Mouse (Mus musculus) CH12.LX (cell line): ENCODE measurements around the gene Klhl36. TPM values are rescaled to one million over a fixed set of nuclear protein-coding genes. Genes with fewer than 3 reads are reported as not detected.

Experiments
- DNase-seq: peaks from one replicate; pipeline ENCODE4 v3.0.0-alpha.2; 2013; ENCODE audit errors: extremely low read depth
- H3K27ac ChIP-seq: 2 replicates; pipeline ENCODE4 v1.5.1; 2012; ENCODE audit warnings: low read depth, mild to moderate bottlenecking, control low read depth, moderate library complexity; ENCODE audit not compliant: insufficient read depth
- H3K27me3 ChIP-seq: replicated peaks from 2 replicates; pipeline ENCODE3; 2012; ENCODE audit warnings: inconsistent platforms
- H3K36me3 ChIP-seq, 2 experiments: replicated peaks in 1 of 2; 2 replicates each; pipeline versions ENCODE3 to v1.6.1; 2012; ENCODE audit warnings: inconsistent platforms in 1 of 2, low read length in 1 of 2, mild to moderate bottlenecking in 1 of 2, mixed read lengths in 1 of 2, moderate library complexity in 1 of 2; ENCODE audit not compliant: control insufficient read depth in 1 of 2, insufficient read depth in 1 of 2
- H3K4me1 ChIP-seq, 2 experiments: 2 replicates each; pipeline ENCODE4 v1.6.1; 2012; ENCODE audit warnings: inconsistent platforms in 1 of 2, moderate library complexity in 1 of 2; ENCODE audit not compliant: insufficient read depth in 2 of 2, control insufficient read depth in 1 of 2
- H3K4me2 ChIP-seq: 2 replicates; pipeline ENCODE4 v1.6.1; 2012; ENCODE audit warnings: low read depth, mild to moderate bottlenecking, control low read depth; ENCODE audit not compliant: poor library complexity, insufficient read depth, severe bottlenecking
- H3K4me3 ChIP-seq, 3 experiments: fragments of 150-350 bp in 1 of 3; sonication (generic) in 1 of 3; replicated peaks in 1 of 3; 2 replicates each; pipeline versions ENCODE3 to v1.5.1; 2011 to 2012; ENCODE audit warnings: low read depth in 2 of 3, low read length in 2 of 3, mild to moderate bottlenecking in 2 of 3, moderate library complexity in 2 of 3, control low read depth in 1 of 3, improper control_type of control experiment in 1 of 3, inconsistent platforms in 1 of 3, mixed read lengths in 1 of 3; ENCODE audit not compliant: poor library complexity in 1 of 3
- H3K79me2 ChIP-seq: replicated peaks from 2 replicates; pipeline ENCODE4 v1.6.1; 2012; ENCODE audit warnings: mild to moderate bottlenecking, moderate library complexity; ENCODE audit not compliant: control insufficient read depth, poor library complexity, insufficient read depth, severe bottlenecking; ENCODE audit errors: extremely low read depth
- H3K9ac ChIP-seq: 2 replicates; pipeline ENCODE4 v1.6.1; 2012; ENCODE audit warnings: low read depth, mild to moderate bottlenecking, control low read depth, moderate library complexity; ENCODE audit not compliant: insufficient read depth
- H3K9me3 ChIP-seq: replicated peaks from 2 replicates; pipeline ENCODE3; 2012; ENCODE audit warnings: low read length, inconsistent platforms, mixed read lengths
- BHLHE40 ChIP-seq: IDR thresholded peaks from 2 replicates; pipeline ENCODE4 v1.6.1; 2011; ENCODE audit warnings: mild to moderate bottlenecking, low read depth, low read length, improper control_type of control experiment
- CHD1 ChIP-seq: IDR thresholded peaks from 2 replicates; pipeline ENCODE4 v1.6.1; 2012; ENCODE audit warnings: low read depth, low read length, improper control_type of control experiment, inconsistent platforms
- CHD2 ChIP-seq: IDR thresholded peaks from 2 replicates; pipeline ENCODE4 v1.6.1; 2011; ENCODE audit warnings: low read length, improper control_type of control experiment
- E2F4 ChIP-seq: IDR thresholded peaks from 2 replicates; pipeline ENCODE4 v1.6.1; 2011; ENCODE audit warnings: low read depth, low read length, improper control_type of control experiment; ENCODE audit not compliant: insufficient replicate concordance
- ELF1 ChIP-seq: IDR thresholded peaks from 2 replicates; pipeline ENCODE4 v1.6.1; 2014; ENCODE audit warnings: low read depth, mild to moderate bottlenecking, inconsistent platforms, low read length, improper control_type of control experiment
- EP300 ChIP-seq: IDR thresholded peaks from 2 replicates; pipeline ENCODE4 v1.6.1; 2011; ENCODE audit warnings: low read length, improper control_type of control experiment
- ETS1 ChIP-seq: conservative IDR thresholded peaks from 2 replicates; pipeline ENCODE4 v1.6.1; 2012; ENCODE audit warnings: low read depth, mild to moderate bottlenecking, inconsistent platforms, low read length, improper control_type of control experiment, moderate library complexity
- JUND ChIP-seq: conservative IDR thresholded peaks from 2 replicates; pipeline ENCODE4 v1.6.1; 2011; ENCODE audit warnings: low read depth, low read length, improper control_type of control experiment
- KAT2A ChIP-seq: IDR thresholded peaks from 2 replicates; pipeline ENCODE4 v1.6.1; 2012; ENCODE audit warnings: low read length, improper control_type of control experiment, inconsistent platforms; ENCODE audit not compliant: insufficient replicate concordance
- MAFK ChIP-seq: IDR thresholded peaks from 2 replicates; pipeline ENCODE4 v1.6.1; 2011; ENCODE audit warnings: low read length, improper control_type of control experiment; ENCODE audit not compliant: insufficient replicate concordance
- MAX ChIP-seq: IDR thresholded peaks from 2 replicates; pipeline ENCODE4 v1.6.1; 2011; ENCODE audit warnings: low read length, improper control_type of control experiment
- MAZ ChIP-seq: IDR thresholded peaks from 2 replicates; pipeline ENCODE4 v1.6.1; 2012; ENCODE audit warnings: low read depth, mild to moderate bottlenecking, inconsistent platforms, low read length, improper control_type of control experiment, moderate library complexity
- MXI1 ChIP-seq: IDR thresholded peaks from 2 replicates; pipeline ENCODE4 v1.6.1; 2011; ENCODE audit warnings: mild to moderate bottlenecking, low read depth, low read length, improper control_type of control experiment
- MYC ChIP-seq: IDR thresholded peaks from 2 replicates; pipeline ENCODE4 v1.6.1; 2011; ENCODE audit warnings: low read depth, mild to moderate bottlenecking, improper control_type of control experiment, low read length
- NELFE ChIP-seq: IDR thresholded peaks from 2 replicates; pipeline ENCODE4 v1.6.1; 2011; ENCODE audit warnings: low read depth, low read length, improper control_type of control experiment
- NRF1 ChIP-seq: IDR thresholded peaks from 2 replicates; pipeline ENCODE4 v1.6.1; 2014; ENCODE audit warnings: low read depth, mild to moderate bottlenecking, inconsistent platforms, low read length, improper control_type of control experiment, moderate library complexity
- POLR2AphosphoS2 ChIP-seq: IDR thresholded peaks from 2 replicates; pipeline ENCODE4 v1.6.1; 2011; ENCODE audit warnings: low read depth, low read length, improper control_type of control experiment
- RCOR1 ChIP-seq: conservative IDR thresholded peaks from 2 replicates; pipeline ENCODE4 v1.6.1; 2012; ENCODE audit warnings: low read depth, mild to moderate bottlenecking, inconsistent platforms, low read length, improper control_type of control experiment
- SMC3 ChIP-seq: IDR thresholded peaks from 2 replicates; pipeline ENCODE4 v1.6.1; 2011; ENCODE audit warnings: low read depth, low read length, improper control_type of control experiment
- TBP ChIP-seq: conservative IDR thresholded peaks from 2 replicates; pipeline ENCODE4 v1.6.1; 2011; ENCODE audit warnings: low read depth, low read length, improper control_type of control experiment
- TCF12 ChIP-seq: IDR thresholded peaks from 2 replicates; pipeline ENCODE4 v1.6.1; 2014; ENCODE audit warnings: low read depth, mild to moderate bottlenecking, inconsistent platforms, low read length, improper control_type of control experiment
- UBTF ChIP-seq: IDR thresholded peaks from 2 replicates; pipeline ENCODE4 v1.6.1; 2012; ENCODE audit warnings: low read depth, mild to moderate bottlenecking, inconsistent platforms, low read length, improper control_type of control experiment, moderate library complexity
- USF2 ChIP-seq: conservative IDR thresholded peaks from 2 replicates; pipeline ENCODE4 v1.6.1; 2011; ENCODE audit warnings: low read depth, low read length, improper control_type of control experiment
- ZC3H11A ChIP-seq: IDR thresholded peaks from 2 replicates; pipeline ENCODE4 v1.6.1; 2012; ENCODE audit warnings: low read depth, mild to moderate bottlenecking, inconsistent platforms, low read length, improper control_type of control experiment
- ZKSCAN1 ChIP-seq: IDR thresholded peaks from 2 replicates; pipeline ENCODE4 v1.6.1; 2012; ENCODE audit warnings: low read depth, inconsistent platforms, low read length, improper control_type of control experiment, borderline replicate concordance
- ZNF384 ChIP-seq: IDR thresholded peaks from 2 replicates; pipeline ENCODE4 v1.6.1; 2012; ENCODE audit warnings: low read depth, low read length, improper control_type of control experiment, inconsistent platforms
- dilution Hi-C: fragments of 300-500 bp; cut with MboI; formaldehyde crosslinking; loops from 2 replicates; pipeline ENCODE4 v1.14.3; 2020; ENCODE audit warnings: low sequenced_read_pairs; ENCODE audit not compliant: extremely low pct_unique_long_range_greater_than_20kb, extremely low pct_ligation_motif_present
- in situ Hi-C: fragments of 300-500 bp; cut with MboI; formaldehyde crosslinking; loops from 3 replicates; pipeline ENCODE4 v1.14.3; 2019; ENCODE audit warnings: low sequenced_read_pairs, low pct_ligation_motif_present, low pct_unique_long_range_greater_than_20kb, mixed read lengths
- polyA plus RNA-seq: library from polyadenylated mRNA; unstranded; fragments of >175 nt; gene quantifications from 2 replicates; pipeline ENCODE4 v1.2.1, GENCODE M21; 2012; ENCODE audit warnings: low read depth; ENCODE audit not compliant: insufficient read length
- total RNA-seq, 2 experiments: library from RNA; depleted of rRNA; stranded (reverse); fragments of 300-350 nt in 1 of 2; fragments of >200 nt in 1 of 2; gene quantifications; 2 replicates each; pipeline ENCODE4 v1.2.3; 2012 to 2014

Klhl36 gene
- total and polyA plus RNA-seq, 3 experiments, result 3.0 to 7.9 (median 3.1) TPM

DNA sequence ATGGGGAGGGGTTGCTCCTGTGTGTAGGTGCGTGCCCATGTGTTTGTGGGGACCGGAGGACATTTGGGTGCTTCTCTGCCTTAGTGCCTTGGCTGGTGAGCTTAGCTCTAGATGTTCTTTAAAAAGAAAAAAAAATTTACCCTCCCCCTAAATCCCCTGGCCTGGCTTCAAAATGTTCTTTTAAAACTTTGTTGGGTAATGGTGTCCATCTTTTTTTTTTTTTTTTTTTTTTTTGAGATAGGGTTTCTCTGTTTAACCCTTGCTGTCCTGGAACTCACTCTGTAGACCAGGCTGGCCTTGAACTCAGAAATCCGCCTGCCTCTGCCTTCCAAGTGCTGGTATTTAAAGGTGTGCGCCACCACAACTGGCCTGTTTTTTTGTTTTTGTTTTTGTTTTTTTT lies 53.2 kb downstream of the Klhl36 start:
- no peak overlapping the region for H3K4me2 ChIP-seq
- no peak for TF ChIP-seq EP300
- no peak for TF ChIP-seq CHD2
- peak; percentile 52 for TF ChIP-seq ZNF384
- no peak for TF ChIP-seq POLR2AphosphoS2
- TF ChIP-seq MAFK, result no peak
- TF ChIP-seq NRF1, result no peak
- no peak for TF ChIP-seq CHD1
- TF ChIP-seq RCOR1, result no peak
- H3K4me3 ChIP-seq, result no peak overlapping the region
- in situ Hi-C loops (no loop called here), dilution Hi-C loops (no loop called here)
- peaks cover 10 to 54% of the 10 kb centered on the region in 2 experiments for H3K36me3 ChIP-seq
- H3K9me3 ChIP-seq, result no peaks in the 10 kb centered on the region
- H3K27me3 ChIP-seq, result no peaks in the 10 kb centered on the region
- no peak overlapping the region for H3K27ac ChIP-seq
- peaks cover 93% of the 10 kb centered on the region for H3K79me2 ChIP-seq
- peaks cover 17 to 48% of the 10 kb centered on the region in 2 experiments for H3K4me1 ChIP-seq
- no peak for DNase-seq
- no peak overlapping the region for H3K9ac ChIP-seq

DNA sequence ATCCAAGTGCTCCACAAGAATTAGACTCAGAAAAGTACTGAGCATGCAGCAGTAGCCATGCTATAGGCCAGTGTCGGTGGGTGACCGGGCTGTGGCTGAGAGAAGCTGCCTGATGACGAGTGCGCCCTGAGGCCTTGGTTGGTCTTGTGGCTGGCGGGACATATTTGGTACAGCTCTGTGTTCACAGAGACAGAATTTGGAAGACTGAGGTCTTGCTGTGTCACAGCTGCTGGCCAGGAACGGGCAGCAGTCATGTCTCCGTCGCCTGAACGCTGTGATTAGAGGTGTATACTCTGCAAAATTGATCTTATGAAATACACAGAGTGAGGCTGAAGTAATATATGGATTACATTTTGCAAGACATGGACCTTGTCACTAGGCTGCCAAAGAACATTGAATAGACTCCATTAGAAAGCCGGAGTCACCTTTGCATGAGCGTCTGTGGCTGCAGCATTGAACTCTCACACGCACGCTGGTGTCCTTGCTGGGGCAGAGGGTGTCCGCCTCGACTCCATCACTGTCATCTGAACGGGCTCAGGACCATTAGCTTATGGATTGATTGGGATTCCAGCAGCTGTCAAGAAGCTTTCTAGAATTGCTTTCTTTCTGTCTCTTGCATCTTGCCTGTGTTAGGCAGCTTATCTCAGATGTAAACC lies 54.3 kb downstream of the Klhl36 start:
- no peaks in the 10 kb centered on the region for H3K9me3 ChIP-seq
- DNase-seq, result no peak
- peaks cover 10 to 65% of the 10 kb centered on the region in 2 experiments for H3K36me3 ChIP-seq
- no peak overlapping the region for H3K4me2 ChIP-seq
- no peaks in the 10 kb centered on the region for H3K27me3 ChIP-seq
- in situ Hi-C loops (no loop called here), dilution Hi-C loops (no loop called here)
- H3K9ac ChIP-seq, result no peak overlapping the region
- no peak for TF ChIP-seq ZKSCAN1
- TF ChIP-seq ZC3H11A, result no peak
- TF ChIP-seq BHLHE40, result no peak
- TF ChIP-seq MAX, result no peak
- no peak for TF ChIP-seq NELFE
- TF ChIP-seq KAT2A, result no peak
- TF ChIP-seq MYC, result no peak
- no peak for TF ChIP-seq ETS1
- TF ChIP-seq JUND, result no peak
- no peak for TF ChIP-seq ELF1
- no peak for TF ChIP-seq MXI1
- no peak for TF ChIP-seq CHD1
- no peak for TF ChIP-seq MAZ
- no peak for TF ChIP-seq TCF12
- no peak for TF ChIP-seq TBP
- TF ChIP-seq E2F4, result no peak
- TF ChIP-seq UBTF, result no peak
- TF ChIP-seq POLR2AphosphoS2, result no peak
- TF ChIP-seq SMC3, result no peak
- no peak for TF ChIP-seq USF2
- peaks cover 98% of the 10 kb centered on the region for H3K79me2 ChIP-seq
- no peak overlapping the region for H3K4me3 ChIP-seq
- no peak overlapping the region for H3K27ac ChIP-seq
- peaks cover 17 to 59% of the 10 kb centered on the region in 2 experiments for H3K4me1 ChIP-seq
